Mouse (Mus musculus) ES-E14 (cell line): ENCODE data around the gene Clint1.

ENCODE experiments used
- CHD2 ChIP-seq: IDR thresholded peaks from 2 replicates; pipeline ENCODE4 v1.6.1; 2014; ENCODE audit warnings: mild to moderate bottlenecking, low read depth, low read length, inconsistent platforms
- HCFC1 ChIP-seq: IDR thresholded peaks from 2 replicates; pipeline ENCODE4 v1.6.1; 2012; ENCODE audit warnings: low read length, inconsistent platforms, borderline replicate concordance; ENCODE audit not compliant: insufficient read depth
- ZNF384 ChIP-seq: IDR thresholded peaks from 2 replicates; pipeline ENCODE4 v1.6.1; 2012; ENCODE audit warnings: low read depth, low read length, inconsistent platforms

DNA sequence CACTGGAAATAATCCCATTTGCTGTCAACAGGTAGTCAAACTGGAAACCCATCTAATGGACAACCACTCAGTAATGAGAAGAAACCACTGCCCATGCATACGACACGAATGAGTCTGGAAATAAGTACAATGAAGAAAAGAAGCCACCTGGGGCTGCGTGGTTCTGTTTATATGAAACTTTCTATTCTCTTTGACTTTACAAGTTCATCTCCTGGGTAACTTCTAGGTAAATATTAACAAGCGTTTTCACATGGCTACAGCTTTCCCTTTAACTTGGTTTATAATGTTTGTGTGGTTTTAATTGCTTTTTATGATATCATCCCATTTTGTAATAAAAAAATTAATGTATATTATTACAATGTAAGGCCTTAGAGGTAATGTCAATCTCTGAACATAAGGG is 47.8 kb upstream of the Clint1 start:
- TF ChIP-seq HCFC1 (no peak), CHD2 (no peak), ZNF384 (no peak)
